Mouse (Mus musculus) limb, embryonic 10.5 days (tissue): ENCODE measurements around the gene Wfdc21. TPM values are rescaled to one million over a fixed set of nuclear protein-coding genes. Genes with fewer than 3 reads are reported as not detected.

Experiments
- DNase-seq: peaks from one replicate; pipeline ENCODE4 v3.0.0-alpha.2; 2017; ENCODE audit warnings: low spot score
- H3K27ac ChIP-seq: fragments of 300-500 bp; sonication (generic); 2 replicates; pipeline ENCODE4 v1.5.1; 2016; ENCODE audit warnings: mild to moderate bottlenecking
- H3K27me3 ChIP-seq: fragments of 300-500 bp; sonication (generic); 2 replicates; pipeline ENCODE4 v1.6.1; 2016; ENCODE audit warnings: low read depth, mild to moderate bottlenecking; ENCODE audit not compliant: poor library complexity, severe bottlenecking
- H3K36me3 ChIP-seq: fragments of 300-500 bp; sonication (generic); 2 replicates; pipeline ENCODE4 v1.6.1; 2016; ENCODE audit warnings: mild to moderate bottlenecking, moderate library complexity
- H3K4me1 ChIP-seq: fragments of 300-500 bp; sonication (generic); 2 replicates; pipeline ENCODE4 v1.6.1; 2016
- H3K4me3 ChIP-seq: fragments of 300-500 bp; sonication (generic); 2 replicates; pipeline ENCODE4 v1.5.1; 2016; ENCODE audit warnings: mild to moderate bottlenecking, moderate library complexity
- H3K9me3 ChIP-seq: fragments of 300-500 bp; sonication (generic); replicated peaks from 2 replicates; pipeline ENCODE4 v1.6.1; 2016; ENCODE audit warnings: mild to moderate bottlenecking
- whole genome bisulfite sequencing: fragments of 180-500 bp; shearing (Covaris S2); methylation state at CpG from one replicate; pipeline ENCODE4 v1.1.7; 2016; 5-methylcytosine and 5-hydroxymethylcytosine counted together
- polyA plus RNA-seq: library from polyadenylated mRNA; unstranded; fragments of >200 nt; fragmentation: Nextera tagmentation; extraction: Ambion mirVana; gene quantifications from 2 replicates; pipeline ENCODE4 v1.2.1, GENCODE M21; 2016

The Wfdc21 gene
- not detected in 2 replicates for polyA plus RNA-seq

DNA sequence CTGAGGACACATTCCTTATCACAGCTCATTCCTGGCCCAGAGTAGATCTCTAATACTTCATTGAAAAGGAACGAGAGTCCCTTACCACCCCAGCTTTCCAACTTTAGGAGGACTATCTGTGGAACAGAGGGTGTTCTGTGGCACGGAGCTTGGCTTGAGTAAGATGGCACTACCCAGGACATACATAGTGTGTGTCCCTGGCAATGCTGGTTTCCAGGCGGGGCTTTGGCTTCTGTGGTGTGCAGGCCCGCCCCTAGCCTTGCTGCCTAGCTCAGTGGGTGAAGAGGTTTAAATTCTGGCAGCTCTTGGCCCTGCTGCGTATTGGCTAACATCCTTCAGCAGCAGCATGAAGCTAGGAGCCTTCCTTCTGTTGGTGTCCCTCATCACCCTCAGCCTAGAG is at the start of gene Wfdc21:
TSS of gene Wfdc21 (plus strand) at position 260 of the 400 bp plus-strand sequence.
- no peaks in the 10 kb centered on the region for H3K9me3 ChIP-seq
- WGBS, result 72% methylated on average over 5 of the region's 5 CpGs
- DNase-seq, result no peak
- H3K4me3 ChIP-seq, result no peak within 1 kb of the TSS
- H3K36me3 ChIP-seq, result no peaks in the 10 kb centered on the region
- H3K27ac ChIP-seq, result no peak within 1 kb of the TSS
- H3K27me3 ChIP-seq, result peaks cover 11% of the 10 kb centered on the region; the same call in 1 of the 2 replicates
- no peaks in the 10 kb centered on the region for H3K4me1 ChIP-seq

DNA sequence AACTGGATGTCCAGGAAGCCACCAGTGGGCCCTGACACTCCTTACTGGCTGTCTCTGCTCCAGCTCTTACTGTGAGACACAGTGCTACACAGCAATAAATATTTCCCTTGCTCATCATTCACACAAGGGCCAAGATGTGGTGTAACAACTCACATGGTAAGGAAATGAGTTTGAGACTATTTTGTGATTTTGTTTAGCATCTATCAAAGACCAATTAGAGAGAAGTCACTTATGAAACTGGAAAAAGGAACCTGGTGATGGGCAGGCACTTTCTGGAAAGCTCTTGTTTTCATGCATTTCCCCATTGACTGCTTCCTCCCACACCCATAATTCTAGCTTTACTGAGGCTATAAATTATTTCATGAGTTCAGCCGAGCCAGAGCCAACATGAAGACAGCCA is 43.0 kb upstream of the Wfdc21 start, which contains the start of gene Wfdc17:
TSS of gene Wfdc17 (plus strand) at position 287 of the 400 bp plus-strand sequence.
- Histone ChIP-seq H3K9me3 (no peaks in the 10 kb centered on the region), H3K4me1 (no peaks in the 10 kb centered on the region), H3K27ac (no peak within 1 kb of the TSS), H3K27me3 (no peaks in the 10 kb centered on the region), H3K36me3 (no peaks in the 10 kb centered on the region), H3K4me3 (no peak within 1 kb of the TSS)
- 38% methylated on average over 1 of the region's 1 CpGs for WGBS
- DNase-seq, result no peak

DNA sequence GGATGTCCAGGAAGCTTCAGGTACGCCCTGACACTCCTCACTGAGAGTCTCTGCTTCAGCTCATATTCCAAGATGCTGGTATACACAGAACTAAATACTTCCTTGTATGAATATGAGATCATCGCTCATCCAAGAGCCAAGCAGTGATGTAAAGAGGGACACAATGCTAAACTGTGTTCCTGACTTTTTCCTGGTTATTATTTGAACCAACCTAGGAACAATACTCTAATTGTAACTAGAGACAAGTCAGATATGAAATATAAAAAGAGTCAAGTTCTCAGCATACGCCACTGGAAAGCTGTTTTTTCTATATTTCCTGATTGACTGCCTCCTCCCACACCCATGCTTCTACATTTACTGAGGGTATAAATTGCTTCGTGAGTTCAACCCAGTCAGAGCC is 38.0 kb upstream of the Wfdc21 start, which contains the start of gene Wfdc18:
TSS of gene Wfdc18 (plus strand) at position 301 of the 400 bp plus-strand sequence.
- Histone ChIP-seq H3K36me3 (no peaks in the 10 kb centered on the region), H3K9me3 (no peaks in the 10 kb centered on the region), H3K27me3 (no peaks in the 10 kb centered on the region), H3K4me3 (no peak within 1 kb of the TSS), H3K4me1 (no peaks in the 10 kb centered on the region), H3K27ac (no peak within 1 kb of the TSS)
- no peak for DNase-seq
- 80% methylated on average over 4 of the region's 4 CpGs for whole genome bisulfite sequencing

DNA sequence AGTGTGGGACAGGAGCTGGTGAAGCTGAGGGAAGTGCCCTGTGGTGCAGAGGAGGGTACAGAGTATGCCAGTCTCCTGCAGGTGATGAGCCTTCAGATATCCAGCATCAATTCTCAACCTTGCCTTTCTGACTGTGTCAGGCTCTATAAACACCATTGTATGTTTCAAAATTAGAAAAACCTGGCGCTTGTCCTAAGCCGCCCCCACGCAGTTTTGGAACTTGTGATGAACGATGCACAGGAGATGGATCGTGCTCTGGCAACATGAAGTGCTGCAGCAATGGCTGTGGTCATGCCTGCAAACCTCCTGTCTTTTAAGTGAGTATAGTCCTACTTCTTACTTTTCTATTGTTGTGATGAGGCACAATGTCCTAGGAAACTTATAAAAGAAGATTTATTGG is 37.1 kb upstream of the Wfdc21 start:
- Histone ChIP-seq H3K27ac (no peak overlapping the region), H3K4me1 (no peaks in the 10 kb centered on the region), H3K9me3 (no peaks in the 10 kb centered on the region), H3K4me3 (no peak overlapping the region), H3K27me3 (no peaks in the 10 kb centered on the region), H3K36me3 (no peaks in the 10 kb centered on the region)
- DNase-seq, result no peak
- WGBS, result 92% methylated on average over 5 of the region's 5 CpGs

DNA sequence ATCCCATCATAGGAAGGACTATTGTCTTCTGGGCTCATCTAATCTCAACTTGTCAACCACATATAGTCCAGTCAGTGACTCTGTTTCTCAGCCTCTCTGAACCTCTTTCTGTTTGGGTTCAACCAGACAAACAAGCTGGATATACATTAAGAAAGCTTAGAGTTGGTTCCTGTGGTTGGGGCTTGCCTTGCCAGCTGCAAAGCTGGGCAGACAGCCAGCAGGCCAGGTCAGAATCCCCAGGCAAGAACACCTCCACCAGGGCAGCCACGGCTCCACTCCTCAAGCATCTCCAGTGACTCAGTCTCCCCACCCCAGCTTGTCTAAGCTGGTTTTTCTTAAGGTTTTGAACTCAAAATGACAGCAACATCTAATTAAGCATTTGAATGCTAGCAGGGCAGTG is 34.1 kb upstream of the Wfdc21 start:
- H3K36me3 ChIP-seq, result no peaks in the 10 kb centered on the region
- no peak overlapping the region for H3K27ac ChIP-seq
- DNase-seq, result no peak
- H3K27me3 ChIP-seq, result no peaks in the 10 kb centered on the region
- WGBS, result 83% methylated on average over 1 of the region's 1 CpGs
- H3K4me3 ChIP-seq, result no peak overlapping the region
- no peaks in the 10 kb centered on the region for H3K9me3 ChIP-seq
- no peaks in the 10 kb centered on the region for H3K4me1 ChIP-seq

DNA sequence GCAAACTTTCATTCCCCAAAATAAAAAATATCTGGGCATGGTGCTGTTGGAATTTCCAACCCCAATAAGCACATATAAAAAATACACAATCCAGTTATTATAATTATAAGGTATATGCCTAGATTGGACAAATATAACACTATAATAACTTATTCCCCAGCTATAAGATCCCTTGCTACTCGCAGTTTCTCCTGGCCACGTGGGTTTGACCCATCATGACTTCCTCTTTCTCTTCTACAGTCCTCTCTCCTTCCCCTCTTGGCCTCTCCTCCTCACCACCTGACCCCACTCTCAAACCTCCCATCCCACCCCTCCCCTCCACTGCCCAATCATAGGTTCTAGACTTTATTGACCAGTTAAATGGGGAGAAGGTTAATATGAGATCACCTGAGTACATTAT is 32.8 kb upstream of the Wfdc21 start:
- no peak overlapping the region for H3K4me3 ChIP-seq
- WGBS, result 81% methylated on average over 2 of the region's 2 CpGs
- H3K27ac ChIP-seq, result no peak overlapping the region
- no peaks in the 10 kb centered on the region for H3K36me3 ChIP-seq
- DNase-seq, result no peak
- H3K27me3 ChIP-seq, result no peaks in the 10 kb centered on the region
- H3K9me3 ChIP-seq, result no peaks in the 10 kb centered on the region
- H3K4me1 ChIP-seq, result no peaks in the 10 kb centered on the region

DNA sequence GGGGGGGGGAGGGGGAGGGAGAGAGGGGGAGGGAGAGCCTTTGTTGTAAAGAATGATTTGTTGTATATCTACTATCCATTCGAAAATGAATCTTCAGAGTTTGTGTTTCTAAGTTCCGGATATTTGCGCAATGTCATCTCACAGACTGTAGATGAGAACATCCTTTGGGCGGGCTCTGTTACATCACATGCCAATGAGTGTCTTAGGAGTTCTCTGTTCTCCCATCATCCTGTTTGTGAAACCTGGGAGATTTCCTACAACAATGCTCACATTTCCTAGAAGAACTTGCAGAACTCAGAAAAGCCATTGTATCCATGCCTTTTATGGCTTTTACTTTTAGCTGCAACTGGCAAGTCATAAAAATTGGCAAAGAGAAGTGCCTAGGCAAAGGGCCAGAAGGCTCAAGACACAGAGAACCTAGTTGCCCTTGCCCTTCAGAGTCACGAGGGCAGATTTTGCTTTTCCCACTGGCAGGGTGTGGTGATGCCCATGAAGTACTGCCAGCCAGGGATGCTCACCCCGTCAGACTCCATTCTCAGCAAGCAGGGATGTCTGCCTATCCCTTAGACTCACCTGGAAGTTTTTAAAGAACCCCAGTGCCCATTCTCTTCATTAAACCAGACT is 29.6 kb upstream of the Wfdc21 start:
- no peak overlapping the region for H3K27ac ChIP-seq
- H3K27me3 ChIP-seq, result no peaks in the 10 kb centered on the region
- no peaks in the 10 kb centered on the region for H3K36me3 ChIP-seq
- no peak for DNase-seq
- H3K4me1 ChIP-seq, result no peaks in the 10 kb centered on the region
- H3K9me3 ChIP-seq, result no peaks in the 10 kb centered on the region
- no peak overlapping the region for H3K4me3 ChIP-seq
- WGBS, result 91% methylated on average over 6 of the region's 6 CpGs

DNA sequence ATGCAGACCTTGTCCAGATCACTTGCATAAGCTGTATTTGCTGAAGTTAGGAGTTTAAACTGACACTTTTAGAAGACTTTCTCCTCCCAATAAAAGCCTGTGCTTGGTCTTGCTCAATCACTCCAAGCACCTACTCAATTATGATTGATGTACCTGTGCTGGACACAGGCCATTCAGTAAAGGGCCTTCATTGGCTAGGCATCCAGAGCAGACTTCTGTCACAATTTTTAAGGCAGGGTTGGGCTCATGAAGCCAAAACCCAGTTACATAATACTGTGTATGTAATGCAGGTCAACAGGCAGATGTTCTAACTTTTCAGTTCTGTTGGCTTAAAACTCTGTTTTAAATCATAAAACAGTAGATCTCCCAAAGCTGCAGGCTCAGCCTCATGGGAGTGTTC is 26.0 kb upstream of the Wfdc21 start:
- H3K27ac ChIP-seq, result no peak overlapping the region
- H3K36me3 ChIP-seq, result no peaks in the 10 kb centered on the region
- H3K9me3 ChIP-seq, result no peaks in the 10 kb centered on the region
- H3K27me3 ChIP-seq, result no peaks in the 10 kb centered on the region
- no peak for DNase-seq
- no peak overlapping the region for H3K4me3 ChIP-seq
- H3K4me1 ChIP-seq, result no peaks in the 10 kb centered on the region

DNA sequence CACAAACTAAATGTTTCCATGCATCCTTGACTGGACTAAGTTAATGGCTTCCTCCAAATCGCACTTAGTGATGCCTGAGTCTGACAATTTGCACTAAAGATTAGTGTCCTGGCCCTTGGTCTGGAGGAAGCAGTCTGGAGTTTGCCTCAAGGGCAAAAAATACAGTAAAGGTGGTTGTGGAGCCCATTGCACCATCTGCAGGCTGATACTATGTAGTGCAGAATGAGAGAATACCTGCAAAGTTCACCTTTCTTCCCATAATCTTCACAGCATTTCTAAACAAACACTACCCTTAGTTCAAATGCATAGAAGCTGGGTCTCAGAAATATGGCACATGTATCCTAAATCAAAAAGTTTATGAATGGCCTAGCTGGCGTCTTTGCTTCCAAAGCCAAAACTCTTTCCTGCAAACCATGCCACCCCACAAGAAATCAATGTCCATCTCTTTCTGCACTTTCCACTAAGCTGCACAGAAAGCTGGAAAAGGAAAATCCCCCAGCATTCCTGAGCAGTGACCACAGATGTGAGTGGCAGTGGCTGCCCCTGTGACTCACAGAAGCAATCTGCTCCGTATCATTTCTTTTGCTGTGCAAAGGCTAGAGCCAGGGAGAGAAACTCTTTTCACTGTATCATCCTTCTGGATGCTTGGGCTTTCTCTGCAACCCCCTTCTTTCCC is 17.8 kb upstream of the Wfdc21 start:
- no peaks in the 10 kb centered on the region for H3K4me1 ChIP-seq
- H3K9me3 ChIP-seq, result no peaks in the 10 kb centered on the region
- H3K27me3 ChIP-seq, result no peaks in the 10 kb centered on the region
- H3K4me3 ChIP-seq, result no peak overlapping the region
- DNase-seq, result no peak
- 67% methylated on average over 3 of the region's 3 CpGs for WGBS
- H3K27ac ChIP-seq, result no peak overlapping the region
- no peaks in the 10 kb centered on the region for H3K36me3 ChIP-seq

DNA sequence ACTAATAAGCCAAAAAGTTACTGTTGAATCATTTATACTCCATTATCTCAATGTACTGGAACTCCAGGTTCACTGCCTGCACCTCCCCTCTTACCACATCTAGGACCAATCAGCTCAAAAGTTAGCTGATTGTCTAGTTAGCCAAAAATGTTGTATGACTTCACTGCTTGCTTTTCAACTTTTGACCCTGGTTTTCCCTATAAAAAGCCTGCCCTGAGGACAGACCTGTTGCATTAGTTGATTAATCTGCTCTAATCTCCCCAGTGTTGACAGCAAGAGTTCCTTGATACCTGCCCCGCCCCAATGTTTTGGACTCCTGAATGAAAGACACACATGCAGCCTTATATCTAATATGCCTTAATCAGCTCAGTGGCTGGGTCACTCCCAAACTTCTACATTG is 15.6 kb upstream of the Wfdc21 start:
- 86% methylated on average over 1 of the region's 1 CpGs for WGBS
- no peaks in the 10 kb centered on the region for H3K27me3 ChIP-seq
- no peaks in the 10 kb centered on the region for H3K9me3 ChIP-seq
- no peaks in the 10 kb centered on the region for H3K36me3 ChIP-seq
- no peak overlapping the region for H3K27ac ChIP-seq
- no peaks in the 10 kb centered on the region for H3K4me1 ChIP-seq
- DNase-seq, result no peak
- H3K4me3 ChIP-seq, result no peak overlapping the region

DNA sequence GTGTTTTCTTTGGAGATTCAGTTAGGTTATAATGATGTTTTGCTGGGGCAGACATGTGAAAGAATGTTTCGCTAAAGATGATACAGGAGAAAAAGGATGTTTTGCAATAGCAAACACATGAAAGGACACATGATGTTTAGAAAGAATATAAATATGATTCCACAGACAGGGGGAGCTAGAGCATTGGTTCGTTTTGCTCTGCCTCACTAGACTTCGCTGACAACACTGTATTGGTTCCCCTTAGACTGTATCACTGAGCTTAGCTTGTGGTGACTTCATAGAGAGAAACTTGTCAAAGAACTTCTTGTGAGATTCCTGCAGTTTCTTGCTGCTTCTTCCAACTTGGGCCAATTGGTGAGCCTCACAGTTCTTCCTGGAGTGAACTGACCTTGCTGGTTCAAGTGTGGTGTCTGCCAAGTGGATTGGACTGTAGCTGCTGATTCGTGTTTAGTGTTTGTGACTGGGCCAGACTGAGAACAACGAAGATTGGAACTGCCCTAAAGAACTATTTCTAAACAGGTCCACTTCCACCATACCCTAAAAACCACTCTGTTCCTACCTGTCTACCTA is 13.6 kb upstream of the Wfdc21 start:
- WGBS, result 86% methylated on average over 5 of the region's 5 CpGs
- H3K9me3 ChIP-seq, result no peaks in the 10 kb centered on the region
- no peak for DNase-seq
- H3K4me1 ChIP-seq, result no peaks in the 10 kb centered on the region
- H3K36me3 ChIP-seq, result no peaks in the 10 kb centered on the region
- no peak overlapping the region for H3K27ac ChIP-seq
- H3K4me3 ChIP-seq, result no peak overlapping the region
- H3K27me3 ChIP-seq, result no peaks in the 10 kb centered on the region

DNA sequence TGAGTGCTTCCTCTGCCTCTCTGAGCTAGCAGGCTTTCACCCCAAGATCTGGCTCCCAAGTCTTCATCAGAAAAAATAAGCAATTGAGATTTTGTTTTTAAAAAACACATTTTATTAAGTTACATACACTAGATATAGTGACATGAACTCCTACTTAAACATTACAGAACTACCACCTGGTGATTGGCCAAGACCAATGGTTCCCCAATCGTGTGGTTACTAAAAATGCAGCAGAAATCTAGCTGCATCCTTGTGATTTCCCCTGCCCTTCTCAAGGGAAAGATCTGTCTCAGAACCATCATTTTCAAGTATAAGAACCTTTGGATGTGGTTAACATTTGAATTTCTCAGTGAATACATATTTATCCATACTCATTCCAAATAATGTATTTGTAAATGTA is 12.5 kb upstream of the Wfdc21 start:
- no peaks in the 10 kb centered on the region for H3K36me3 ChIP-seq
- DNase-seq, result no peak
- no peak overlapping the region for H3K27ac ChIP-seq
- no peaks in the 10 kb centered on the region for H3K4me1 ChIP-seq
- no peak overlapping the region for H3K4me3 ChIP-seq
- H3K27me3 ChIP-seq, result no peaks in the 10 kb centered on the region
- 85% methylated on average over 1 of the region's 1 CpGs for WGBS
- no peaks in the 10 kb centered on the region for H3K9me3 ChIP-seq

DNA sequence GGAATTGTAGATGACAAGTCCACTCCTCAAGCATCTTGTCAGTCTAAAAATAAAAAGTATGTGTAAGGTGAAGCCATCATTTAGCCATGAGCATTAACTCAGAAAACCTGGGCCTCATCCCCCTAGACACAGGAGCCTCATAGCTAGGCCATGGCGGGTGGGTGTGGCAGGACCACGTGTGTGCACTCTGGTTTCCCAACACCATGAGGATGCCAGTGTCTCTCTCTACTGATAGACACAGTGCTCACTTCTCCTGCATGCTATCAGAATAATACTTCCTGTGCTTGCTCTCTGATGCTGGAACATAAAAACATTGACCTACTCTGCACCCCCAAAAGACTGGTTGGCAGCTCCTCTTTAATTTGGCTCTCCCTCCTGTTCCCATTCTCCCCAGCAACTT is 10.9 kb upstream of the Wfdc21 start:
- Histone ChIP-seq H3K4me3 (no peak overlapping the region), H3K36me3 (no peaks in the 10 kb centered on the region), H3K4me1 (no peaks in the 10 kb centered on the region), H3K27me3 (no peaks in the 10 kb centered on the region), H3K27ac (no peak overlapping the region), H3K9me3 (no peaks in the 10 kb centered on the region)
- 83% methylated on average over 2 of the region's 2 CpGs for WGBS
- no peak for DNase-seq
